Mouse (Mus musculus) hindbrain, postnatal 0 days (tissue): Measurements from ENCODE around the gene Ncoa5. TPM values are rescaled to one million over a fixed set of nuclear protein-coding genes. Genes with fewer than 3 reads are reported as not detected.

Source experiments
- ATAC-seq: fragments of 200-750 bp; cut with Nextera tagmentation; 2 replicates; pipeline ENCODE4 v1.8.0; 2017; ENCODE audit warnings: mild to moderate bottlenecking, moderate TSS enrichment, moderate library complexity
- DNase-seq: peaks from one replicate; pipeline ENCODE4 v3.0.0-alpha.2; 2015; ENCODE audit warnings: low spot score
- H3K27ac ChIP-seq: fragments of 300-500 bp; sonication (generic); 2 replicates; pipeline ENCODE4 v1.5.1; 2014; ENCODE audit warnings: mild to moderate bottlenecking
- H3K27me3 ChIP-seq: fragments of 300-500 bp; sonication (generic); 2 replicates; pipeline ENCODE4 v1.6.1; 2014; ENCODE audit warnings: low read length, mixed read lengths; ENCODE audit not compliant: insufficient read depth
- H3K36me3 ChIP-seq: fragments of 300-500 bp; sonication (generic); 2 replicates; pipeline ENCODE4 v1.6.1; 2014; ENCODE audit warnings: low read length, mixed read lengths; ENCODE audit not compliant: insufficient read depth
- H3K4me1 ChIP-seq: fragments of 300-500 bp; sonication (generic); 2 replicates; pipeline ENCODE4 v1.6.1; 2014; ENCODE audit warnings: antibody characterized with exemption, low read length, mixed read lengths; ENCODE audit not compliant: insufficient read depth
- H3K4me2 ChIP-seq: fragments of 300-500 bp; sonication (generic); 2 replicates; pipeline ENCODE4 v1.6.1; 2014; ENCODE audit warnings: low read depth, mild to moderate bottlenecking, low read length, moderate library complexity, mixed read lengths
- H3K4me3 ChIP-seq: fragments of 300-500 bp; sonication (generic); 2 replicates; pipeline ENCODE4 v1.5.1; 2014; ENCODE audit warnings: low read length
- H3K9ac ChIP-seq: fragments of 300-500 bp; sonication (generic); replicated peaks from 2 replicates; pipeline ENCODE4 v1.6.1; 2014; ENCODE audit warnings: mild to moderate bottlenecking, low read length, moderate library complexity, mixed read lengths
- H3K9me3 ChIP-seq: fragments of 300-500 bp; sonication (generic); 2 replicates; pipeline ENCODE4 v1.6.1; 2016; ENCODE audit warnings: low read length, mixed read lengths
- CTCF ChIP-seq: IDR thresholded peaks from 2 replicates; pipeline ENCODE4 v1.5.1; 2016; ENCODE audit warnings: antibody characterized with exemption, control low read depth, low read depth
- WGBS: fragments of 180-500 bp; shearing (Covaris S2); extraction: QIAGEN DNeasy Blood & Tissue Kit; methylation state at CpG from one replicate; pipeline ENCODE4 v1.1.7; 2014; 5-methylcytosine and 5-hydroxymethylcytosine counted together
- polyA plus RNA-seq: library from polyadenylated mRNA; unstranded; fragments of >200 nt; fragmentation: Nextera tagmentation; extraction: Ambion mirVana; gene quantifications from 2 replicates; pipeline ENCODE4 v1.2.1, GENCODE M21; 2015
- total RNA-seq: library from RNA; depleted of rRNA; stranded (reverse); fragments of >200 nt; gene quantifications from 2 replicates; pipeline ENCODE4 v1.2.3, GENCODE M21; 2014; rRNA removed

Ncoa5 gene
- total and polyA plus RNA-seq, 2 experiments from 2014 or later = 55.5 to 60.8 TPM

DNA sequence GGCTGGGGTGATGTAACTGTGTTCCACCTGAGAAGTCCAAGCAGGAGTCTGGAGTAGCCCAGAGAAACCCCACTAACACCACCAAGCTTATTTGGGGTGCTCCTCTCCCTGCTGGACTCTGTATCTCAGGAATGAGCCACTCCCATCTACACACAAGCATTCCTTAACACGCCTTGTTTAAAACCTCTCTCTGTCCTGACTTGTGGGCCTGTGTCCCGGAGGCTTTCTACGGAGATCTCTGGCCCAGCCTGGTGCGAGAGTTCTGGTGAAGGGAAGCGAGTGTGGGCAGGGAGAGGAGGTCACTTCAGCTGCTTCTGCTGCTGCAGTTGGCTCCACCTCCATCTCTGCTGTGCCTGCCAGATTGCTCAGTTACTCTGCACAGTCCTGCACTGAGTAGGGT, 78.5 kb downstream of the Ncoa5 start:
- 79% methylated on average over 5 of the region's 5 CpGs for WGBS
- Histone ChIP-seq H3K4me1 (no peaks in the 10 kb centered on the region), H3K9me3 (no peaks in the 10 kb centered on the region), H3K36me3 (no peaks in the 10 kb centered on the region), H3K4me2 (no peak overlapping the region), H3K9ac (no peak overlapping the region), H3K4me3 (no peak overlapping the region), H3K27ac (no peak overlapping the region), H3K27me3 (peaks cover 3% of the 10 kb centered on the region; the same call in 1 of the 2 replicates)
- ATAC-seq = no peak
- TF ChIP-seq CTCF = no peak
- no peak for DNase-seq

DNA sequence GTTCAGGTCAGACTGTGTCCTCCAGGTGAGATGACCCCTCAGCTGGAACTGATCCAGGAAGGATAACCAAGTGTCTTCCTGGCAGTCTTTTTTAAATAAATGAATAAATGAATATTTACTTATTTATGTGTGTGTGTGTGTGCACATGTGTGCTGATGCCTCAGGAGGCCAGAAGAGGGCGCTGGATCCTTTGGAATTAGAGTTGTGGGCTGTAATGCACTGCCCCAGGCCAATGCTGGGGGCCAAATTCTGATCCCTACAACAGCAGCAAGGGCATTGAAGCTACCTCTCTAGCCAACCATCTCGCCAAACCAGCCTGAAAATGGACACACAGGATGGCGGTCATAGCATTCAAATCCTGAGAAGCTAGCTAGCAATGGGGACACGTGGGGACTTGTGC, 78.9 kb downstream of the Ncoa5 start:
- H3K9ac ChIP-seq = no peak overlapping the region
- TF ChIP-seq CTCF = no peak
- ATAC-seq (no peak), DNase-seq (no peak)
- H3K9me3 ChIP-seq = no peaks in the 10 kb centered on the region
- 74% methylated on average over 4 of the region's 4 CpGs for WGBS
- H3K4me2 ChIP-seq = no peak overlapping the region
- no peak overlapping the region for H3K27ac ChIP-seq
- H3K36me3 ChIP-seq = no peaks in the 10 kb centered on the region
- H3K27me3 ChIP-seq = peaks cover 7% of the 10 kb centered on the region; the same call in 1 of the 2 replicates
- no peak overlapping the region for H3K4me3 ChIP-seq
- H3K4me1 ChIP-seq = no peaks in the 10 kb centered on the region

DNA sequence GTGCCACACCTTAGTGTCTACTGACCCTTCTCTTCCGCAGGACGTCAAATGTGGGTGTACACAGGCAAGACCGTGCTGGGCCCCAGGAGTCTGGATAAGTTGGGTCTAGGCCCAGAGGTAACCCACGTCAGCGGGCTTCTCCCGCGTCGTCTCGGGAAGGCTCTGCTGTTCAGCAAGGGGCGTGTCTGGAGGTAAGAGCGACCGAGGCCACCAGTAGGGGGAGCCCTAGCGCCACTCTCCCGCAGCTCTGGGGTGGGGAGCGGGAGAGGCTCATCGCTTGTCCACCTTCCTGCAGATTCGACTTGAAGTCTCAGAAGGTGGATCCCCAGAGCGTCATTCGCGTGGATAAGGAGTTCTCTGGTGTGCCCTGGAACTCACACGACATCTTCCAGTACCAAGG, 81.4 kb downstream of the Ncoa5 start:
- Histone ChIP-seq H3K4me2 (peak overlapping the region; percentile 24; the same call in 1 of the 2 replicates), H3K27me3 (peaks cover 21% of the 10 kb centered on the region), H3K4me1 (no peaks in the 10 kb centered on the region), H3K9me3 (no peaks in the 10 kb centered on the region), H3K4me3 (no peak overlapping the region), H3K9ac (no peak overlapping the region), H3K36me3 (no peaks in the 10 kb centered on the region), H3K27ac (no peak overlapping the region)
- under 1% methylated on average over 21 of the region's 21 CpGs for WGBS
- ATAC-seq = peak; percentile 85
- TF ChIP-seq CTCF = peak; percentile 97
- peak; percentile 88 for DNase-seq

DNA sequence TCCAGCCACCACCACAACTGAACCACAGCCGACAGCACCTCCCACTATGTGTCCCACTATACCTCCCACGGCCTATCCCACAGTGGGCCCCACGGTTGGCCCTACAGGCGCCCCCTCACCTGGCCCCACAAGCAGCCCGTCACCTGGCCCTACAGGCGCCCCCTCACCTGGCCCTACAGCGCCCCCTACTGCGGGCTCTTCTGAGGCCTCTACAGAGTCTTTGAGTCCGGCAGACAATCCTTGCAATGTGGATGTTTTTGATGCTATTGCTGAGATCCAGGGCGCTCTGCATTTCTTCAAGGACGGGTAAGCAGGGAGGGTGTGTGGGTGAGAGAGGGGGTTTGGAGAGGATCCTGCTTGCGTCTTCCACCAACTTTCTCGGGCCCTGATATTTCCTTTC, 82.2 kb downstream of the Ncoa5 start:
- peak; percentile 21; the same call in 1 of the 2 replicates for TF ChIP-seq CTCF
- Histone ChIP-seq H3K9ac (no peak overlapping the region), H3K4me2 (no peak overlapping the region), H3K27ac (no peak overlapping the region), H3K4me3 (no peak overlapping the region), H3K9me3 (no peaks in the 10 kb centered on the region), H3K27me3 (peaks cover 24% of the 10 kb centered on the region), H3K36me3 (no peaks in the 10 kb centered on the region), H3K4me1 (no peaks in the 10 kb centered on the region)
- ATAC-seq (no peak), DNase-seq (no peak)
- 43% methylated on average over 13 of the region's 13 CpGs for WGBS

DNA sequence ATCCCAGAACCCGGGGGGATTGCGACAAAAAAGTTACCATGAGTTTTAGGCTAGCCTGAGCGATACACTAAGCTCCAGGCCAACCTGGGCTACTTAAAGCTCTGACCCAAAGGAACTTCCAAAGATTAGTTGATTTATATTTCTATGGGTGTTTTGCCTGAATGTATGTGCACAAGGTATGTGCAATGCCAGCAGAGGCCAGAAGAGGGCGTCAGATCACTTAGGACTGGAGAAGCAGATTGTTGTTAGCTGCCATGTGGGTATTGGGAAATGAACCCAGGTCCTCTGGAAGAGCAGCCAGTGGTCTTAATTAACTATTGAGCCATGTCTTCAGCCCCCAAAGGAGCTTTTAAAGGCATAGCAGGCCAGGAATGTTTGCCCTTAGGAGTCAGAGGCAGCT, 82.9 kb downstream of the Ncoa5 start:
- H3K9ac ChIP-seq = no peak overlapping the region
- no peaks in the 10 kb centered on the region for H3K4me1 ChIP-seq
- peaks cover 24% of the 10 kb centered on the region for H3K27me3 ChIP-seq
- TF ChIP-seq CTCF = peak; percentile 53
- no peak overlapping the region for H3K4me3 ChIP-seq
- no peak for ATAC-seq
- WGBS = 79% methylated on average over 4 of the region's 4 CpGs
- DNase-seq = no peak
- no peaks in the 10 kb centered on the region for H3K36me3 ChIP-seq
- no peak overlapping the region for H3K4me2 ChIP-seq
- H3K9me3 ChIP-seq = no peaks in the 10 kb centered on the region
- H3K27ac ChIP-seq = no peak overlapping the region

DNA sequence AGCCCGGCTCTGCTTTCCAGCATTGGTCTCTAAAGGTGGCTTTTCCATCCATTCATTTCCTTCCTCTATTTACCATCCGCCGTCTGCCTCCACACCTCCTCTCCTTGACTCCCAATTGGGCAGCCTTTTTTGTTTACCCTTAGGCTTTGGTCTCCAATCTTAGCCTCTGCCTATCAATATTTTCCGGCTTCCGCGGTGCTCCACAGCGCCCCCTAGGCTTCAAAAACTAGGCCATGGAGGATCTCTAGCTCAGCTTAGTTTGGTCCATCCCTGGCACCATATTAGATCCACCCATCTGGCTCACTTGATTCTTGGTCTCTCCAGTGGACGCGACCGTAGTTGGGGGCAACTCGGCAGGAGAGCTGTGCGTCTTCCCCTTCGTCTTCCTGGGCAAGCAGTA, 84.2 kb downstream of the Ncoa5 start:
- Histone ChIP-seq H3K27me3 (peaks cover 24% of the 10 kb centered on the region), H3K4me2 (no peak overlapping the region), H3K4me3 (no peak overlapping the region), H3K36me3 (no peaks in the 10 kb centered on the region), H3K4me1 (no peaks in the 10 kb centered on the region), H3K9me3 (no peaks in the 10 kb centered on the region), H3K27ac (no peak overlapping the region), H3K9ac (no peak overlapping the region)
- peak; percentile 64 for TF ChIP-seq CTCF
- DNase-seq (peak; percentile 38), ATAC-seq (no peak)
- 29% methylated on average over 13 of the region's 13 CpGs for WGBS

Other genes with a start within 250 kb of the Ncoa5 start
- 102 and 106 TPM in 2 replicates for gene Snx21, start 249.0 kb downstream of the Ncoa5 start, total RNA-seq
- 44.7 and 47.6 TPM in 2 replicates for gene Snx21, start 249.0 kb downstream of the Ncoa5 start, polyA plus RNA-seq
- gene Acot8, start 230.0 kb downstream of the Ncoa5 start, total RNA-seq = 18.5 and 39.5 TPM in 2 replicates
- 19.4 and 20.2 TPM in 2 replicates for gene Acot8, start 230.0 kb downstream of the Ncoa5 start, polyA plus RNA-seq
- gene Zswim3, start 229.8 kb downstream of the Ncoa5 start, total RNA-seq = 6.4 and 8.3 TPM in 2 replicates
- gene Zswim3, start 229.8 kb downstream of the Ncoa5 start, polyA plus RNA-seq = 5.2 and 5.5 TPM in 2 replicates
- gene Zswim1, start 212.2 kb downstream of the Ncoa5 start, total RNA-seq = 23.9 and 24.6 TPM in 2 replicates
- gene Zswim1, start 212.2 kb downstream of the Ncoa5 start, polyA plus RNA-seq = 26.5 and 29.0 TPM in 2 replicates
- not detected in 2 replicates for gene Spata25, start 206.3 kb downstream of the Ncoa5 start, total RNA-seq
- not detected in 2 replicates for gene Spata25, start 206.3 kb downstream of the Ncoa5 start, polyA plus RNA-seq
- 135 and 147 TPM in 2 replicates for gene Ctsa, start 202.0 kb downstream of the Ncoa5 start, total RNA-seq
- 112 and 116 TPM in 2 replicates for gene Ctsa, start 202.0 kb downstream of the Ncoa5 start, polyA plus RNA-seq
- 8.7 and 12.1 TPM in 2 replicates for gene Neurl2, start 201.4 kb downstream of the Ncoa5 start, total RNA-seq
- gene Neurl2, start 201.4 kb downstream of the Ncoa5 start, polyA plus RNA-seq = 7.2 and 7.6 TPM in 2 replicates
- 76.2 and 88.7 TPM in 2 replicates for gene Pltp, start 177.2 kb downstream of the Ncoa5 start, total RNA-seq
- gene Pltp, start 177.2 kb downstream of the Ncoa5 start, polyA plus RNA-seq = 99.6 and 117 TPM in 2 replicates
- 76.7 and 83.7 TPM in 2 replicates for gene Pcif1, start 155.6 kb downstream of the Ncoa5 start, total RNA-seq
- gene Pcif1, start 155.6 kb downstream of the Ncoa5 start, polyA plus RNA-seq = 107 and 108 TPM in 2 replicates
- 26.5 and 28.3 TPM in 2 replicates for gene Zfp335, start 123.1 kb downstream of the Ncoa5 start, total RNA-seq
- 9.0 and 9.2 TPM in 2 replicates for gene Zfp335, start 123.1 kb downstream of the Ncoa5 start, polyA plus RNA-seq
- gene Mmp9, start 94.1 kb downstream of the Ncoa5 start, total RNA-seq = 8.8 and 14.4 TPM in 2 replicates
- gene Mmp9, start 94.1 kb downstream of the Ncoa5 start, polyA plus RNA-seq = 6.7 and 7.1 TPM in 2 replicates
- 257 TPM in 2 replicates for gene Slc12a5, start 74.1 kb downstream of the Ncoa5 start, total RNA-seq
- gene Slc12a5, start 74.1 kb downstream of the Ncoa5 start, polyA plus RNA-seq = 67.1 and 71.0 TPM in 2 replicates
- 3.8 and 7.3 TPM in 2 replicates for gene Cd40, start 20.8 kb upstream of the Ncoa5 start, total RNA-seq
- gene Cd40, start 20.8 kb upstream of the Ncoa5 start, polyA plus RNA-seq = 4.8 and 5.4 TPM in 2 replicates
- not detected in 2 replicates for gene 1700025C18Rik, start 55.9 kb upstream of the Ncoa5 start, total RNA-seq
- not detected in 2 replicates for gene 1700025C18Rik, start 55.9 kb upstream of the Ncoa5 start, polyA plus RNA-seq
- gene Cdh22, start 200.0 kb upstream of the Ncoa5 start, total RNA-seq = 47.3 and 53.4 TPM in 2 replicates
- 16.5 and 19.2 TPM in 2 replicates for gene Cdh22, start 200.0 kb upstream of the Ncoa5 start, polyA plus RNA-seq